Mouse (Mus musculus) limb, embryonic 11.5 days (tissue): Measurements from ENCODE around the gene Vsnl1. TPM values are rescaled to one million over a fixed set of nuclear protein-coding genes. Genes with fewer than 3 reads are reported as not detected.

Experiments
- ATAC-seq: fragments of 200-750 bp; cut with Nextera tagmentation; 2 replicates; pipeline ENCODE4 v1.8.0; 2017; ENCODE audit warnings: low read depth; ENCODE audit not compliant: insufficient number of reproducible peaks, low FRiP score, low TSS enrichment
- DNase-seq: peaks from one replicate; pipeline ENCODE4 v3.0.0-alpha.2; 2015; ENCODE audit warnings: low spot score
- H3K27ac ChIP-seq: fragments of 300-500 bp; sonication (generic); replicated peaks from 2 replicates; pipeline ENCODE4 v1.5.1; 2014; ENCODE audit warnings: low read depth, mild to moderate bottlenecking, low read length
- H3K27me3 ChIP-seq: fragments of 300-500 bp; sonication (generic); 2 replicates; pipeline ENCODE4 v1.6.1; 2014; ENCODE audit warnings: mild to moderate bottlenecking, low read length, mixed read lengths; ENCODE audit not compliant: control insufficient read depth, insufficient read depth
- H3K36me3 ChIP-seq: fragments of 300-500 bp; sonication (generic); 2 replicates; pipeline ENCODE4 v1.6.1; 2014; ENCODE audit warnings: mild to moderate bottlenecking, low read length, moderate library complexity, mixed read lengths; ENCODE audit not compliant: control insufficient read depth, insufficient read depth
- H3K4me1 ChIP-seq: fragments of 300-500 bp; sonication (generic); 2 replicates; pipeline ENCODE4 v1.6.1; 2014; ENCODE audit warnings: low read length, mixed read lengths; ENCODE audit not compliant: control insufficient read depth, insufficient read depth
- H3K4me2 ChIP-seq: fragments of 300-500 bp; sonication (generic); 2 replicates; pipeline ENCODE4 v1.6.1; 2014; ENCODE audit warnings: low read depth, mild to moderate bottlenecking, moderate library complexity; ENCODE audit not compliant: severe bottlenecking
- H3K4me3 ChIP-seq: fragments of 300-500 bp; sonication (generic); 2 replicates; pipeline ENCODE4 v1.5.1; 2014; ENCODE audit warnings: low read depth, low read length
- H3K9ac ChIP-seq: fragments of 300-500 bp; sonication (generic); 2 replicates; pipeline ENCODE4 v1.6.1; 2014; ENCODE audit warnings: mild to moderate bottlenecking, low read length
- H3K9me3 ChIP-seq: fragments of 300-500 bp; sonication (generic); 2 replicates; pipeline ENCODE4 v1.6.1; 2016; ENCODE audit warnings: low read length; ENCODE audit not compliant: control insufficient read depth
- WGBS: fragments of 180-500 bp; shearing (Covaris S2); extraction: QIAGEN DNeasy Blood & Tissue Kit; methylation state at CpG from one replicate; pipeline ENCODE4 v1.1.7; 2014; 5-methylcytosine and 5-hydroxymethylcytosine counted together
- polyA plus RNA-seq: library from polyadenylated mRNA; unstranded; fragments of >200 nt; fragmentation: Nextera tagmentation; extraction: Ambion mirVana; gene quantifications from 2 replicates; pipeline ENCODE4 v1.2.1, GENCODE M21; 2014

Vsnl1 gene
- polyA plus RNA-seq, 1 experiment from 2014 or later = 0.28 TPM

DNA sequence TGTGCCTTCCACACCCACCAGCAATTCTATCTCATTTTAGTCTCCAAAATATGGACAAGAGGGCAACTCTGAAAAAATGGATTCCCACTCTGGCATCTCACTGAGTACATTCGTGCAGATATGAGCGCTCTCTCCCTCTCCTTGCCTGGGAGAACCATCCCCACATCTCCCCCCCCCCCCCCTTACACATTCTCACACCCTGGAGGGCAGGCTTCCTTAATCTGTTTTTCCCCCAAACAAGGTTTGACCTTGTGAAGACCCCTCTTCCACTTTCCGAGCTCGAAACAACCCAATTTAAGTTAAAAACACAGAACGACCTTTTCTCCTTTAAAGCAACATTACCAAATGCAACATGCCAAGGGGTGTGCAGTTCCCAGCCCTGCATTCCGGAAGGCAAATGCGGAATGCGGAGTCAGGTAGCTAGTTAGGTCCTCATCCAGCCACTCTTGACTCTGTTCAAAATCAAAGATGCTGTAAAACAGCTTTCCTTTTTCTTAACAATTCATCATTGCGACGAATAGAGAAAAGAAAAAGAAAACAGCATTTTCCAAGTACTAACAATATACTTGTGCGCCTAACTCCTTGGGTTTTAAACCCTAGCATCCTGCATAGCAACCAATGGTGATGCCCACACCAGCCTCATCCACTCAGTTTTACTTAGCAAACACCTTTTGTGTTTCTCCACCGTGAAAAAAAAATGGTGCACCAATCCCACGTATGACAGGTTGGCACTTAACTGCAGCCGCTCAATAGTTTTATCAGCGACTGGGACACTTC, 979 bp downstream of the Vsnl1 start:
- Histone ChIP-seq H3K9me3 (no peaks in the 10 kb centered on the region), H3K4me1 (peaks cover 8% of the 10 kb centered on the region; the same call in 1 of the 2 replicates), H3K27me3 (no peaks in the 10 kb centered on the region; the same call in 1 of the 2 replicates), H3K27ac (no peak overlapping the region), H3K4me3 (peak overlapping the region; percentile 35), H3K4me2 (peak overlapping the region; percentile 69), H3K9ac (no peak overlapping the region), H3K36me3 (no peaks in the 10 kb centered on the region)
- ATAC-seq (no peak), DNase-seq (peak; percentile 22)
- 8% methylated on average over 15 of the region's 15 CpGs for WGBS

DNA sequence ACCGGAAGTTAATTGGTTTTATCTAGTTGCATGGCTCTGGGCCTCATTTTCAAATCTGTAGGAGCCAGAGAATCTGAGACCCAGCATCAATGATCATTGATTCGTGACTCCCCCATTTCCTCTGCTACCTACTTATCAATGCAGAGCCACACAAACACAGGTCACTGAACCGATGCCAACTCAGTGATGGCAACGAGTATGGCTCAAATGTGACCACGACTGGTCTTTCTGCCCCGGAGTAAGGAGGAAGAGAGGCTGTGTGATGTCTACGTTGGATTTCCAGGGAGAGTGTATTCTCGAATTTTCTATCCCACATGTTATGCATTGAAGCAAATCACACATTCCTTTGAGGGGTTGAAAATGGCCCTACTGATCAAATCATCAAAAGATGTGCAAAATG, 2.0 kb downstream of the Vsnl1 start:
- Histone ChIP-seq H3K9ac (no peak overlapping the region), H3K36me3 (no peaks in the 10 kb centered on the region), H3K9me3 (no peaks in the 10 kb centered on the region), H3K4me1 (peaks cover 8% of the 10 kb centered on the region; the same call in 1 of the 2 replicates), H3K4me2 (no peak overlapping the region), H3K27me3 (no peaks in the 10 kb centered on the region; the same call in 1 of the 2 replicates), H3K27ac (no peak overlapping the region), H3K4me3 (no peak overlapping the region)
- no peak for DNase-seq
- WGBS = 80% methylated on average over 8 of the region's 8 CpGs
- ATAC-seq = no peak

DNA sequence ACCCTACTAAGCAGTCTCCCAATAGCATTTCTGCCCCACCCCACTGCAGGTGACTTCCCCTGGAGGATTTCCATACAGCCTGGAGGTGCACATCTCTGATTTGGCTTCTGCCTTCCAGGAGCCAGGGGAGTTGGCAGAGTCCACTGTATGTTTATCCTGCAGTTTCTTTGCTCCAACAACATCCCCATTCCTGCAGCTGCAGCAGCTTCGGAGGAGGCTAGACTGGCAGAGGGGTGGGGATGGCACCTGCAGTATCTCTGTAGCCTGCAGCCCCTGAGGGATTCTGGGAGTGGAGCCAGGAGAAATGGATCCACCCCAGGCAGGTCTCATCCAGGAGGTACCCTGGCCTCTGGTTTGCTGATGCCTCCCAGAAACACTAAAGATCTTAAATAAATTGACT, 2.7 kb downstream of the Vsnl1 start:
- DNase-seq (no peak), ATAC-seq (no peak)
- Histone ChIP-seq H3K9me3 (no peaks in the 10 kb centered on the region), H3K4me3 (no peak overlapping the region), H3K4me1 (peaks cover 8% of the 10 kb centered on the region; the same call in 1 of the 2 replicates), H3K4me2 (no peak overlapping the region), H3K27me3 (no peaks in the 10 kb centered on the region; the same call in 1 of the 2 replicates), H3K27ac (no peak overlapping the region), H3K36me3 (no peaks in the 10 kb centered on the region), H3K9ac (no peak overlapping the region)
- 65% methylated on average over 1 of the region's 1 CpGs for WGBS

DNA sequence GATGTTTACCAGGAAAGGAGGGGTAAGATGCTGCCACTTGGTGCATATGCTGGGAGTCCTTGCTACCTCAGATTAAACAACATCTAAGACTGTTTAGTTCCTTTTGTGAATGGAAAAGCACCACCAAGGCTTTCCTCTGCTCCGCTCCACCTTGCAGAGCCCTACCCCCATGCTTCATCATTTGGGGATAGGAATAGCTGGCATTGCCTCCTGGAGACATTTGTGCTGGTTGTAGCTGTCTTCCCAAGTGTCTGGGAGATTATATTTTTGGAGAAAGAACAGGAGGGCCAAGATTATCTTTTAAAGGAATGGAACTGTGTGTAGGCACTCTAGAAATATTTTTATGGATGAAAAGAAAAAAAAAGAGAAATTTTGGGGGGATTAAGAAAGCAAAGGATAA, 3.3 kb downstream of the Vsnl1 start:
- Histone ChIP-seq H3K36me3 (no peaks in the 10 kb centered on the region), H3K9ac (no peak overlapping the region), H3K9me3 (no peaks in the 10 kb centered on the region), H3K4me1 (peaks cover 8% of the 10 kb centered on the region; the same call in 1 of the 2 replicates), H3K27ac (no peak overlapping the region), H3K4me2 (no peak overlapping the region), H3K27me3 (no peaks in the 10 kb centered on the region; the same call in 1 of the 2 replicates), H3K4me3 (no peak overlapping the region)
- DNase-seq (no peak), ATAC-seq (no peak)
- 88% methylated on average over 1 of the region's 1 CpGs for WGBS

- DNase-seq (no peak), ATAC-seq (no peak)
- H3K36me3 ChIP-seq = no peaks in the 10 kb centered on the region
- no peak overlapping the region for H3K4me3 ChIP-seq
- no peak overlapping the region for H3K9ac ChIP-seq
- 75% methylated on average over 4 of the region's 4 CpGs for WGBS
- H3K27ac ChIP-seq = no peak overlapping the region
- no peaks in the 10 kb centered on the region for H3K4me1 ChIP-seq
- H3K4me2 ChIP-seq = no peak overlapping the region
- no peaks in the 10 kb centered on the region for H3K9me3 ChIP-seq
- no peaks in the 10 kb centered on the region for H3K27me3 ChIP-seq
Measured at GRCm38 (mm10) chr12:11427396-11427795, 9.0 kb downstream of the Vsnl1 start.

- Histone ChIP-seq H3K9ac (no peak overlapping the region), H3K4me2 (no peak overlapping the region), H3K27ac (no peak overlapping the region), H3K9me3 (no peaks in the 10 kb centered on the region), H3K27me3 (no peaks in the 10 kb centered on the region), H3K36me3 (no peaks in the 10 kb centered on the region), H3K4me3 (no peak overlapping the region), H3K4me1 (no peaks in the 10 kb centered on the region)
- DNase-seq = no peak
- WGBS = 86% methylated on average over 6 of the region's 6 CpGs
- no peak for ATAC-seq
Measured at GRCm38 (mm10) chr12:11418112-11418511, 18.3 kb downstream of the Vsnl1 start.

GRCm38 (mm10) chr12:11407679-11408078, 28.7 kb downstream of the Vsnl1 start:
- WGBS = 87% methylated on average over 4 of the region's 4 CpGs
- H3K9ac ChIP-seq = no peak overlapping the region
- H3K4me2 ChIP-seq = no peak overlapping the region
- no peak overlapping the region for H3K4me3 ChIP-seq
- H3K36me3 ChIP-seq = no peaks in the 10 kb centered on the region
- DNase-seq (no peak), ATAC-seq (no peak)
- H3K4me1 ChIP-seq = no peaks in the 10 kb centered on the region
- H3K9me3 ChIP-seq = no peaks in the 10 kb centered on the region
- no peak overlapping the region for H3K27ac ChIP-seq
- H3K27me3 ChIP-seq = no peaks in the 10 kb centered on the region

- DNase-seq = no peak
- no peak overlapping the region for H3K9ac ChIP-seq
Measured at GRCm38 (mm10) chr12:11398791-11399190, 37.6 kb downstream of the Vsnl1 start.

More at GRCm38 (mm10) chr12:11398791-11399190, 37.6 kb downstream of the Vsnl1 start:
- Histone ChIP-seq H3K4me3 (no peak overlapping the region), H3K4me2 (no peak overlapping the region), H3K27me3 (no peaks in the 10 kb centered on the region), H3K27ac (no peak overlapping the region), H3K9me3 (no peaks in the 10 kb centered on the region), H3K36me3 (no peaks in the 10 kb centered on the region), H3K4me1 (no peaks in the 10 kb centered on the region)
- ATAC-seq = no peak
- 89% methylated on average over 6 of the region's 6 CpGs for WGBS
